Mouse (Mus musculus) limb, embryonic 14.5 days (tissue): ENCODE data around the gene Hic1. TPM values are rescaled to one million over a fixed set of nuclear protein-coding genes. Genes with fewer than 3 reads are reported as not detected.

Source experiments
- ATAC-seq: fragments of 200-750 bp; cut with Nextera tagmentation; 2 replicates; pipeline ENCODE4 v1.8.0; 2017; ENCODE audit warnings: low read depth, moderate number of reproducible peaks, moderate TSS enrichment; ENCODE audit not compliant: low FRiP score
- DNase-seq: peaks from one replicate; pipeline ENCODE4 v3.0.0-alpha.2; 2015; ENCODE audit warnings: low spot score
- H3K27ac ChIP-seq: fragments of 300-500 bp; sonication (generic); replicated peaks from 2 replicates; pipeline ENCODE4 v1.5.1; 2014; ENCODE audit warnings: low read depth, mild to moderate bottlenecking, low read length, moderate library complexity, mixed read lengths
- H3K27me3 ChIP-seq: fragments of 300-500 bp; sonication (generic); 2 replicates; pipeline ENCODE4 v1.6.1; 2014; ENCODE audit warnings: low read length, mixed read lengths; ENCODE audit not compliant: control insufficient read depth, insufficient read depth
- H3K36me3 ChIP-seq: fragments of 300-500 bp; sonication (generic); 2 replicates; pipeline ENCODE4 v1.6.1; 2014; ENCODE audit warnings: mild to moderate bottlenecking, low read length, moderate library complexity, mixed read lengths; ENCODE audit not compliant: control insufficient read depth, insufficient read depth
- H3K4me1 ChIP-seq: fragments of 300-500 bp; sonication (generic); 2 replicates; pipeline ENCODE4 v1.6.1; 2014; ENCODE audit warnings: antibody characterized with exemption, low read length, mixed read lengths; ENCODE audit not compliant: control insufficient read depth, insufficient read depth
- H3K4me2 ChIP-seq: fragments of 300-500 bp; sonication (generic); replicated peaks from 2 replicates; pipeline ENCODE4 v1.6.1; 2014; ENCODE audit warnings: low read depth, mild to moderate bottlenecking, low read length, moderate library complexity; ENCODE audit not compliant: severe bottlenecking
- H3K4me3 ChIP-seq: fragments of 300-500 bp; sonication (generic); replicated peaks from 2 replicates; pipeline ENCODE4 v1.5.1; 2014; ENCODE audit warnings: low read length
- H3K9ac ChIP-seq: fragments of 300-500 bp; sonication (generic); 2 replicates; pipeline ENCODE4 v1.6.1; 2014; ENCODE audit warnings: mild to moderate bottlenecking, low read depth, low read length, moderate library complexity; ENCODE audit not compliant: severe bottlenecking
- H3K9me3 ChIP-seq: fragments of 300-500 bp; sonication (generic); 2 replicates; pipeline ENCODE4 v1.6.1; 2016; ENCODE audit warnings: low read length; ENCODE audit not compliant: control insufficient read depth
- POLR2A ChIP-seq: fragments of 200-500 bp; IDR thresholded peaks from 2 replicates; pipeline ENCODE4 v1.8.0; 2012; ENCODE audit warnings: inconsistent platforms, mild to moderate bottlenecking, moderate library complexity, borderline replicate concordance; ENCODE audit not compliant: insufficient read depth, insufficient read length; ENCODE audit errors: extremely low read depth
- whole genome bisulfite sequencing: fragments of 180-500 bp; shearing (Covaris S2); extraction: QIAGEN DNeasy Blood & Tissue Kit; methylation state at CpG from one replicate; pipeline ENCODE4 v1.1.7; 2014; 5-methylcytosine and 5-hydroxymethylcytosine counted together
- polyA plus RNA-seq, 2 experiments: library from polyadenylated mRNA; depleted of rRNA in 1 of 2; stranded (reverse) in 1 of 2; unstranded in 1 of 2; fragments of >200 nt; fragmentation: Nextera tagmentation in 1 of 2; extraction: Ambion mirVana in 1 of 2; gene quantifications; 2 replicates each; pipeline versions ENCODE4 v1.2.1 to v1.2.3; 2012 to 2014

The Hic1 gene
- polyA plus RNA-seq, 2 experiments: 21.4 to 90.8 TPM

GRCm38 (mm10) chr11:75142749-75143148, 26.6 kb downstream of the Hic1 start:
- H3K27ac ChIP-seq: peak overlapping the region; percentile 35; the same call in 1 of the 2 replicates
- WGBS: 69% methylated on average over 4 of the region's 4 CpGs
- TF ChIP-seq POLR2A: no peak
- no peak overlapping the region for H3K4me2 ChIP-seq
- H3K27me3 ChIP-seq: no peaks in the 10 kb centered on the region
- DNase-seq: no peak
- peaks cover 14% of the 10 kb centered on the region for H3K36me3 ChIP-seq
- H3K9me3 ChIP-seq: no peaks in the 10 kb centered on the region
- no peak for ATAC-seq
- H3K4me3 ChIP-seq: no peak overlapping the region
- no peak overlapping the region for H3K9ac ChIP-seq
- H3K4me1 ChIP-seq: peaks cover 75% of the 10 kb centered on the region

- TF ChIP-seq POLR2A: no peak
- DNase-seq (peak; percentile 69), ATAC-seq (no peak)
- H3K27ac ChIP-seq: peak overlapping the region; percentile 78; the same call in 1 of the 2 replicates
- H3K4me1 ChIP-seq: peaks cover 75% of the 10 kb centered on the region
- H3K27me3 ChIP-seq: no peaks in the 10 kb centered on the region
- H3K4me2 ChIP-seq: no peak overlapping the region
- H3K9ac ChIP-seq: no peak overlapping the region
- WGBS: 10% methylated on average over 1 of the region's 1 CpGs
- peaks cover 14% of the 10 kb centered on the region for H3K36me3 ChIP-seq
- no peaks in the 10 kb centered on the region for H3K9me3 ChIP-seq
- no peak overlapping the region for H3K4me3 ChIP-seq
Observed at GRCm38 (mm10) chr11:75141913-75142312, 27.4 kb downstream of the Hic1 start.

- peaks cover 76% of the 10 kb centered on the region for H3K4me1 ChIP-seq
- ATAC-seq: no peak
- H3K36me3 ChIP-seq: peaks cover 15% of the 10 kb centered on the region
- no peak overlapping the region for H3K4me3 ChIP-seq
- no peaks in the 10 kb centered on the region for H3K27me3 ChIP-seq
- no peak overlapping the region for H3K4me2 ChIP-seq
- no peaks in the 10 kb centered on the region for H3K9me3 ChIP-seq
- H3K9ac ChIP-seq: no peak overlapping the region
- TF ChIP-seq POLR2A: no peak
- H3K27ac ChIP-seq: peak overlapping the region; percentile 78
- WGBS: 49% methylated on average over 3 of the region's 3 CpGs
- no peak for DNase-seq
Observed at GRCm38 (mm10) chr11:75141038-75141437, 28.3 kb downstream of the Hic1 start.

- no peak for TF ChIP-seq POLR2A
- H3K4me1 ChIP-seq: peaks cover 73% of the 10 kb centered on the region
- H3K4me3 ChIP-seq: no peak overlapping the region
- H3K4me2 ChIP-seq: no peak overlapping the region
- DNase-seq (no peak), ATAC-seq (no peak)
- H3K36me3 ChIP-seq: peaks cover 16% of the 10 kb centered on the region
- H3K9ac ChIP-seq: no peak overlapping the region
- WGBS: 55% methylated on average over 5 of the region's 5 CpGs
- no peaks in the 10 kb centered on the region for H3K9me3 ChIP-seq
- no peaks in the 10 kb centered on the region for H3K27me3 ChIP-seq
- H3K27ac ChIP-seq: peak overlapping the region; percentile 78
Observed at GRCm38 (mm10) chr11:75140431-75140830, 28.9 kb downstream of the Hic1 start.

- Histone ChIP-seq H3K27me3 (no peaks in the 10 kb centered on the region), H3K9me3 (no peaks in the 10 kb centered on the region), H3K36me3 (peaks cover 13% of the 10 kb centered on the region), H3K4me2 (no peak overlapping the region), H3K9ac (no peak overlapping the region), H3K4me3 (no peak overlapping the region), H3K4me1 (peaks cover 80% of the 10 kb centered on the region), H3K27ac (peak overlapping the region; percentile 78)
- WGBS: 13% methylated on average over 11 of the region's 11 CpGs
- DNase-seq (peak; percentile 74), ATAC-seq (peak; percentile 75)
- TF ChIP-seq POLR2A: no peak
Observed at GRCm38 (mm10) chr11:75139122-75139963, 30.0 kb downstream of the Hic1 start.
